Mouse (Mus musculus): ENCODE measurements around the gene Tmem270. TPM values are rescaled to one million over a fixed set of nuclear protein-coding genes. Genes with fewer than 3 reads are reported as not detected.

The Tmem270 gene
- polyA plus RNA-seq, 1 experiment from 2014 or later, result not detected

DNA sequence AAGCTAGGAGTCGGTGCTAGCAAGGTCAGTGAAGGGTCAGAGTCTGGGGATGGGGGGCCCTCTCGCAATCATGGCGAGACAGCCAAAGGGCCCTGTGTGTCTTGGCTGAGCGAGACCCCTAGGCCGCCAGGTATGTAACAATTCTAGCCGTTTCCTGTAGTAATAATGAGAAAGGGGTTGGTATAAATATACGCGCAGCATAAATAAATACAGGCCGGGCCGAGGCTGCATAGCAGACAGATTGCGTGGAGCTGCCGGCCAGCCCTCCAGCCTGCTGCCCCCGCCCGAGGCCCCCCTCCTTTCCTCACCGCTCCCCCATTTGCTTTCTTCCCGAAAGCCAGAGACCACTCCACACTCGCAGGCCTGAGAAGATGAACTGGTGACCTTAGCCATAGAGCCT is 8.9 kb downstream of the Tmem270 start:
- 81% methylated on average over 17 of the region's 17 CpGs for WGBS
- Histone ChIP-seq H3K4me2 (ENCODE audit: low read depth, low read length) (no peak overlapping the region), H3K9ac (replicated peaks; ENCODE audit: low read depth, low read length) (no peak overlapping the region)

DNA sequence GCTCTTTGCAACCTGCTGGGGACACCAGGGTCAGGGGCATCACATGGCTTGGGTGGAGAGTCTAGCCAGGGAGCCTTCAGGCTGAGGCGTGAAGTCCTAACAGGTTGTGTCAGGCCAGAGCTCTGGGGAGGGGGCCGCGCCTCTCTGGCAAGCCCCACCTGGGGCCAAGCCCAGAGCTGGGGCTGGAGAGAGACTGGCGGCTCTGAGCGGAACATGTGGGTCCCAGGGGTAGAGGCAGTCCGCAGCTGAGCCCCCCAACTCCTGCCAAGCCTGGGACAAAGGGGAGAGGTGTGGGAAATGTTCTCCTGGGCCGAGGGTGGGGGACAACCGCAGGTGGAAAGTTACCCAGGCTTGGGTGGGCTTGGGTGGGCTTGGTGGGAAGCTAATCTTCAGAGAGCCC is 9.6 kb downstream of the Tmem270 start:
- 83% methylated on average over 8 of the region's 8 CpGs for WGBS
- no peak overlapping the region for H3K27ac ChIP-seq (ENCODE audit: low read depth, low read length)

More for the DNA sequence above, 8.9 kb downstream of the Tmem270 start:
- H3K9me3 ChIP-seq (ENCODE audit: control insufficient read depth, low read length), result no peaks in the 10 kb centered on the region
- H3K4me3 ChIP-seq (ENCODE audit: low read depth, low read length), result no peak overlapping the region
- no peak overlapping the region for H3K27ac ChIP-seq (ENCODE audit: low read depth, low read length)
- H3K36me3 ChIP-seq (ENCODE audit: control insufficient read depth, insufficient read depth, low read length), result no peaks in the 10 kb centered on the region
- ATAC-seq (ENCODE audit: low read depth), result no peak
- no peaks in the 10 kb centered on the region for H3K4me1 ChIP-seq (ENCODE audit: control insufficient read depth, insufficient read depth, low read length)
- no peaks in the 10 kb centered on the region for H3K27me3 ChIP-seq (ENCODE audit: control insufficient read depth, insufficient read depth, low read length)

DNA sequence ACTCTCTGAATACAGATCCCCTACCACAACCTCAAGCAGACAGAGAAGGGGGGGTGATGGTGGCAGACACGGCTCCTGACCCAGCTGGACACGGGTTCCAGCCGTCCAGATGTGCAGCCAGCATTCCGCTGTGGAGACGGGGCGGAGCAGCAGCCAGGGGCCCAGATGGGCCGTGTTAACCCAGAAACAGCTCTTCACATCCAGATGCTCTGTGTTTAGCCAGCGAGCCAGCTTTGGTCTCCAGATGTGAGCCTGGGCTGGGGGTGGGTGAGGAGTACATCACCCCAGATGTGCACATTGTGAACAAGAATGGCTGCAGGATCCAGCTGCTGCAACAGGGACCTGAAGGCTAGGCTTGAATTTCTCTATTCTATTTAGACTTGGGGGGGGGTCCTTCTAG is 11.2 kb downstream of the Tmem270 start:
- H3K36me3 ChIP-seq (ENCODE audit: control insufficient read depth, insufficient read depth, low read length), result no peaks in the 10 kb centered on the region
- no peak overlapping the region for H3K9ac ChIP-seq (replicated peaks; ENCODE audit: low read depth, low read length)
- H3K4me3 ChIP-seq (ENCODE audit: low read depth, low read length), result no peak overlapping the region
- ATAC-seq (ENCODE audit: low read depth), result no peak
- H3K9me3 ChIP-seq (ENCODE audit: control insufficient read depth, low read length), result no peaks in the 10 kb centered on the region
- no peak overlapping the region for H3K27ac ChIP-seq (ENCODE audit: low read depth, low read length)
- WGBS, result 76% methylated on average over 8 of the region's 8 CpGs
- H3K4me2 ChIP-seq (ENCODE audit: low read depth, low read length), result no peak overlapping the region
- no peaks in the 10 kb centered on the region for H3K27me3 ChIP-seq (ENCODE audit: control insufficient read depth, insufficient read depth, low read length)
- H3K4me1 ChIP-seq (ENCODE audit: control insufficient read depth, insufficient read depth, low read length), result no peaks in the 10 kb centered on the region

More for the DNA sequence above, 9.6 kb downstream of the Tmem270 start:
- Histone ChIP-seq H3K4me3 (ENCODE audit: low read depth, low read length) (no peak overlapping the region), H3K9ac (replicated peaks; ENCODE audit: low read depth, low read length) (no peak overlapping the region), H3K9me3 (ENCODE audit: control insufficient read depth, low read length) (no peaks in the 10 kb centered on the region), H3K4me1 (ENCODE audit: control insufficient read depth, insufficient read depth, low read length) (no peaks in the 10 kb centered on the region), H3K4me2 (ENCODE audit: low read depth, low read length) (no peak overlapping the region), H3K36me3 (ENCODE audit: control insufficient read depth, insufficient read depth, low read length) (no peaks in the 10 kb centered on the region), H3K27me3 (ENCODE audit: control insufficient read depth, insufficient read depth, low read length) (no peaks in the 10 kb centered on the region)
- no peak for ATAC-seq (ENCODE audit: low read depth)

DNA sequence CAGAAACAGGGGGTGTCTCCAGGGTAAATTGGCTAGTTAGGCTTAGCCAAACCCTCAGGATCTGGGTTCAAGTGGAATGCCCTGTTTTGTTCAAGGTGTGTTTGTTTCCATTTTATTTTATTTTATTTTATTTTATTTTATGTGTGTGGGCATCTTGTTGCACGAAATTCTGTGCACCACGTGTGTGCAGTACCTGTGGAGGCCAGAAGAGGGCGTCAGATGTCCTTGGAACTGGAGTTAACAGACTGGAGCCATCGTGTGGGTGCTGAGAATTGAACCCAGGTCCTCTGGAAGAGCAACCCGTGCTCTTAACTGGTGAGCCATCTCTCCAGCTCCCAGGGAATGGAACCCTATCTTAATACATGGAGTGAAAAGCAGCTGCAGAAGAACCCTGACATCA is 13.8 kb downstream of the Tmem270 start:
- no peak for ATAC-seq (ENCODE audit: low read depth)
- Histone ChIP-seq H3K4me3 (ENCODE audit: low read depth, low read length) (no peak overlapping the region), H3K27ac (ENCODE audit: low read depth, low read length) (no peak overlapping the region), H3K9ac (replicated peaks; ENCODE audit: low read depth, low read length) (no peak overlapping the region), H3K27me3 (ENCODE audit: control insufficient read depth, insufficient read depth, low read length) (no peaks in the 10 kb centered on the region), H3K4me2 (ENCODE audit: low read depth, low read length) (no peak overlapping the region), H3K36me3 (ENCODE audit: control insufficient read depth, insufficient read depth, low read length) (no peaks in the 10 kb centered on the region), H3K9me3 (ENCODE audit: control insufficient read depth, low read length) (no peaks in the 10 kb centered on the region), H3K4me1 (ENCODE audit: control insufficient read depth, insufficient read depth, low read length) (no peaks in the 10 kb centered on the region)
- 79% methylated on average over 5 of the region's 5 CpGs for WGBS

DNA sequence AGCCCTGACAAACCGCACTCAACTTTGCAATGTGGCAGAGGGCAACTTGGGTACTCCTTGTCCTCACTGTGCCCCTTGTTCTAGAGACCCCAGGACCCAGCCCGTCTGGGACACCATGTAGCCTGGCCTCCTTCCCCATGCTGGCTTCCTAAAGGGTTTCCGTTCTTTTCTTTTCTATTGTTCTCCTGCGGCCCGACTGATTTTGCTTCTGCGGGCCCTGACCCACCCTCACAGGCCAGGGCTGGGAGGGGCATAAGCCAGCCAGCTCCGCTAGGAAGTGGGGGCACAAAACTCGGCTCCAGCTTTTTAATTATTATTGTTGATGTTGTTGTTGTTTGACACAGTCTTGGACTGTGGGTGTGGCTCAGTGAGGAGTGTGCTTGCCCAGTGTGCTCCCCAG is 15.0 kb downstream of the Tmem270 start:
- no peak for ATAC-seq (ENCODE audit: low read depth)
- no peak overlapping the region for H3K27ac ChIP-seq (ENCODE audit: low read depth, low read length)
- H3K4me1 ChIP-seq (ENCODE audit: control insufficient read depth, insufficient read depth, low read length), result no peaks in the 10 kb centered on the region
- no peak overlapping the region for H3K9ac ChIP-seq (replicated peaks; ENCODE audit: low read depth, low read length)
- no peaks in the 10 kb centered on the region for H3K9me3 ChIP-seq (ENCODE audit: control insufficient read depth, low read length)
- no peak overlapping the region for H3K4me3 ChIP-seq (ENCODE audit: low read depth, low read length)
- WGBS, result 69% methylated on average over 8 of the region's 8 CpGs
- no peaks in the 10 kb centered on the region for H3K27me3 ChIP-seq (ENCODE audit: control insufficient read depth, insufficient read depth, low read length)
- H3K4me2 ChIP-seq (ENCODE audit: low read depth, low read length), result no peak overlapping the region
- H3K36me3 ChIP-seq (ENCODE audit: control insufficient read depth, insufficient read depth, low read length), result no peaks in the 10 kb centered on the region

DNA sequence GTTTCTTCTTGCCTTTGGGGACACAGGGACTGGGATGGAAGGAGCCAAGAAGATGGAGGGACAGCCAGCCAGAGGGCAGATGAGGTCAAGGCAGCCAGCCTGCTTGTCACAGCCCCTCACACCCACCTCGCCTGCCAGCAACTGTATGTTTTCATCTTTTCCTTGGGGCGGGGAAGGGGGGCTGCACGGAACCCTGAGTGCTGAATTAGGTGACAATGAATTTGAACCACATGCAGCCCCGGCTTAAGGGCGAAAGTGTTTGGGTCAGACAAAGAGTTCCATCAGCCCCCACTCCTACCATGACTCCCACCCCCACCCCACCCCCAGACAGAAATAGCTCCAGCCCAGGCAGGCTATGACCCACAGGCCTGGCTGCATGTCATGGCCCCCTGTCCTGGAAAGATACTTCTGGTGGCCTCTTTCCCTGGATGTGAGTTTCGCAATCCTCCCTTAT is 15.9 kb downstream of the Tmem270 start:
- H3K27ac ChIP-seq (ENCODE audit: low read depth, low read length), result no peak overlapping the region
- no peak overlapping the region for H3K4me3 ChIP-seq (ENCODE audit: low read depth, low read length)
- 90% methylated on average over 5 of the region's 6 CpGs for WGBS
- no peaks in the 10 kb centered on the region for H3K36me3 ChIP-seq (ENCODE audit: control insufficient read depth, insufficient read depth, low read length)
- no peak overlapping the region for H3K9ac ChIP-seq (replicated peaks; ENCODE audit: low read depth, low read length)
- H3K27me3 ChIP-seq (ENCODE audit: control insufficient read depth, insufficient read depth, low read length), result no peaks in the 10 kb centered on the region
- H3K4me1 ChIP-seq (ENCODE audit: control insufficient read depth, insufficient read depth, low read length), result no peaks in the 10 kb centered on the region
- no peaks in the 10 kb centered on the region for H3K9me3 ChIP-seq (ENCODE audit: control insufficient read depth, low read length)
- no peak overlapping the region for H3K4me2 ChIP-seq (ENCODE audit: low read depth, low read length)
- no peak for ATAC-seq (ENCODE audit: low read depth)

DNA sequence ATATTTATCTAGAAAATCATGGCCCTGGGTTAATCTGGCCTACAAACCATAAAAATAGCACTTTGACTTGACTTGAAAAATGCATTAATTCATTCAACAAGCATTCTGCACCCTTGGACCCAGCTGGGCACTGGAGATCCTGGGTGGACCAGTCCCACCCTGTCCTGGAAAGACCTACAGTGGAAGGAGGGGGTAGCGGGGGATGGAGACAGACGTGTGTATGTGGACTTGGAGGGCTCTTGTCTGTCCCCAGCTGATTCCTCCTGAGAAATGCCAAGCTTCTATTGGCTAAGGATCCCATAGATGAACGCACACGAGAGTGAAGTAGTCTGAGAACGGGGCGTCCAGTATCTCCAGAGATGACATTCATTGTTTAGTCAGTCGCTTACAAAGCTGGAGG is 18.0 kb downstream of the Tmem270 start:
- WGBS, result 88% methylated on average over 7 of the region's 7 CpGs
- Histone ChIP-seq H3K27me3 (ENCODE audit: control insufficient read depth, insufficient read depth, low read length) (no peaks in the 10 kb centered on the region), H3K36me3 (ENCODE audit: control insufficient read depth, insufficient read depth, low read length) (no peaks in the 10 kb centered on the region), H3K4me1 (ENCODE audit: control insufficient read depth, insufficient read depth, low read length) (no peaks in the 10 kb centered on the region), H3K4me2 (ENCODE audit: low read depth, low read length) (no peak overlapping the region), H3K4me3 (ENCODE audit: low read depth, low read length) (no peak overlapping the region), H3K27ac (ENCODE audit: low read depth, low read length) (no peak overlapping the region), H3K9ac (replicated peaks; ENCODE audit: low read depth, low read length) (no peak overlapping the region), H3K9me3 (ENCODE audit: control insufficient read depth, low read length) (no peaks in the 10 kb centered on the region)
- no peak for ATAC-seq (ENCODE audit: low read depth)

DNA sequence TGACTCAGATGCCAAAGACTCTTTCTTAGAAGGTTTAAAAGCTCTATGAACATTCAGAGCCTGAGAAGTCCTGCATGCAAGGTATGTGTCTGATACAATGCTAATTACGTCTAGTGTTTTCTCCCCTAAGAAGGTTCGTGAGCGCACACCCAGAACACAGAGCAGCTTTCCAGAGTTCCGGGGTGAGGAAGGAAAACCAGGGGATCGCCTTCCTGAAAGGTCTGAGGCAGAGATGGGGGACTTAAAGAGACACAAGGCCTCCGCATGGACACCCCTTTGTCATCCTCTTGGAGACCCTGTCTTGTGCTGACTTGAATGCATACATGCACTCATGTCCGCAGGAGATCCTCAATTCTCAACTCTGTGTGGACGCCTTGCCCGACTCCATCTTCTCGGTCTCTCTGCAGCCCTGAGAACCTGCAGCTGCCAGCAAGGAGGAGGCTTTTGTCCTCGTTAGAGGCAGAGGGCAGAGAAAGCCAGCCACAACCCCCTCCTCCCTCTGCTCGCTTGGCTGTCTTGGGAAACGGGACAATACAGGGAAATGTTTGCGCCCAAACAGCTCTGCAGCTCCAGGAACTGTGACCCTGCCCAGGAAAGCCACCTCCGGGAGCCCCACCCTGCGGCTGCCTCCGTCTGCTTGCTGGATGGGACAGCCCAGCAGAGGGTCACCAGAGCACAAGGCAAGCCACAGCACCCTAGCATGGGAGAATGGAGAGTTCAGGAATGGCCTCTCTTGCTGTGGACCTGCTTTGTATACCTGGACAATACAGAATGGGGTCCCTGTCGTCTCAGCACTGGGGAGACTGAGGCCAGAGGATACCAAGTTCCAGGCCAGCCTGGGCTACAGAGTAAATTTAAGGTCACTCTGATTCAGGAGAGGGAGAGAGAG is 18.8 kb downstream of the Tmem270 start:
- Histone ChIP-seq H3K36me3 (ENCODE audit: control insufficient read depth, insufficient read depth, low read length) (no peaks in the 10 kb centered on the region), H3K4me2 (ENCODE audit: low read depth, low read length) (no peak overlapping the region), H3K4me1 (ENCODE audit: control insufficient read depth, insufficient read depth, low read length) (no peaks in the 10 kb centered on the region), H3K4me3 (ENCODE audit: low read depth, low read length) (no peak overlapping the region), H3K9me3 (ENCODE audit: control insufficient read depth, low read length) (no peaks in the 10 kb centered on the region), H3K9ac (replicated peaks; ENCODE audit: low read depth, low read length) (no peak overlapping the region), H3K27ac (ENCODE audit: low read depth, low read length) (no peak overlapping the region), H3K27me3 (ENCODE audit: control insufficient read depth, insufficient read depth, low read length) (no peaks in the 10 kb centered on the region)
- ATAC-seq (ENCODE audit: low read depth), result no peak
- 66% methylated on average over 18 of the region's 18 CpGs for WGBS

DNA sequence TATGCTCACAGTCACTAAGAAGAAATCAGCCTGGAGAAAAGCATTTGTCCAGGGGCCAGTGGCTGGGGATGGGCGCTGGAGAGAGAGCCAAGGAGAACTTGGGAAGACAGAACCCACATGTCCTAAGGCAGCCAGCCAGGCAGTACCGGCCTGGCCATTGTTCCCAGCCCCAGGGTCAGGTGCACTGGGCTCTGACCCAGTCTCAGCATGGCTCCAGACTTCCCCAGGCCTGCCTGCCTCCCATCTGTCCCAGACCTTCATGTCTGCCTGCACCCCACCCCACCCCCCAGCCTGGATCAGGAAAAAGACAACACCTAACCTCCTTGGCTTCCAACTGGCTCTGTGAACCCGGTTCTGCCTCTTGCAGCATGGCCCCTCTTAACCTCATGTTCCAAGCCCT is 23.5 kb downstream of the Tmem270 start:
- no peak overlapping the region for H3K4me3 ChIP-seq (ENCODE audit: low read depth, low read length)
- H3K4me2 ChIP-seq (ENCODE audit: low read depth, low read length), result no peak overlapping the region
- H3K27ac ChIP-seq (ENCODE audit: low read depth, low read length), result no peak overlapping the region
- no peak for ATAC-seq (ENCODE audit: low read depth)
- H3K9ac ChIP-seq (replicated peaks; ENCODE audit: low read depth, low read length), result no peak overlapping the region
- 67% methylated on average over 3 of the region's 3 CpGs for WGBS
- H3K36me3 ChIP-seq (ENCODE audit: control insufficient read depth, insufficient read depth, low read length), result no peaks in the 10 kb centered on the region
- no peaks in the 10 kb centered on the region for H3K4me1 ChIP-seq (ENCODE audit: control insufficient read depth, insufficient read depth, low read length)
- H3K27me3 ChIP-seq (ENCODE audit: control insufficient read depth, insufficient read depth, low read length), result no peaks in the 10 kb centered on the region
- no peaks in the 10 kb centered on the region for H3K9me3 ChIP-seq (ENCODE audit: control insufficient read depth, low read length)

All from neural tube, embryonic 14.5 days (tissue).